Mouse (Mus musculus): ENCODE measurements at regions not wholly inside any gene's neighbourhood (a gene's known extent, or its start where the extent isn't known, plus 50 kb on each side); places are given as distances from the start of the nearest gene placed in this dataset.

GRCm38 (mm10) chr1:185969231-185969630, 147.9 kb downstream of the Lyplal1 start:
- TF ChIP-seq CTCF (conservative IDR thresholded peaks at IDR 0.05; ENCODE audit: insufficient read depth, insufficient read length, low read depth, low read length) = no peak
- no peak for TF ChIP-seq POLR2A (IDR thresholded peaks at IDR 0.05; ENCODE audit: low read depth, low read length)

All from kidney, adult 2 months (tissue).